Mouse (Mus musculus) embryonic facial prominence, embryonic 10.5 days (tissue): Measurements from ENCODE around the gene Abca6. TPM values are rescaled to one million over a fixed set of nuclear protein-coding genes. Genes with fewer than 3 reads are reported as not detected.

Experiments used
- DNase-seq: peaks from one replicate; pipeline ENCODE4 v3.0.0-alpha.2; 2017; ENCODE audit warnings: low spot score
- H3K27ac ChIP-seq: fragments of 300-500 bp; sonication (generic); replicated peaks from 2 replicates; pipeline ENCODE4 v1.5.1; 2016; ENCODE audit warnings: mild to moderate bottlenecking
- H3K27me3 ChIP-seq: fragments of 300-500 bp; sonication (generic); replicated peaks from 2 replicates; pipeline ENCODE4 v1.6.1; 2016; ENCODE audit warnings: low read depth, mild to moderate bottlenecking; ENCODE audit not compliant: poor library complexity, severe bottlenecking
- H3K36me3 ChIP-seq: fragments of 300-500 bp; sonication (generic); replicated peaks from 2 replicates; pipeline ENCODE4 v1.6.1; 2016; ENCODE audit warnings: mild to moderate bottlenecking, moderate library complexity
- H3K4me1 ChIP-seq: fragments of 300-500 bp; sonication (generic); 2 replicates; pipeline ENCODE4 v1.6.1; 2016
- H3K4me3 ChIP-seq: fragments of 300-500 bp; sonication (generic); 2 replicates; pipeline ENCODE4 v1.5.1; 2016; ENCODE audit warnings: mild to moderate bottlenecking, moderate library complexity
- H3K9me3 ChIP-seq: fragments of 300-500 bp; sonication (generic); 2 replicates; pipeline ENCODE4 v1.6.1; 2016; ENCODE audit warnings: mild to moderate bottlenecking
- WGBS: fragments of 180-500 bp; shearing (Covaris S2); methylation state at CpG from one replicate; pipeline ENCODE4 v1.1.7; 2016; 5-methylcytosine and 5-hydroxymethylcytosine counted together
- polyA plus RNA-seq: library from polyadenylated mRNA; unstranded; fragments of >200 nt; fragmentation: Nextera tagmentation; extraction: Ambion mirVana; gene quantifications from 2 replicates; pipeline ENCODE4 v1.2.1, GENCODE M21; 2016

The Abca6 gene
- polyA plus RNA-seq, 1 experiment from 2014 or later = 0.41 TPM

DNA sequence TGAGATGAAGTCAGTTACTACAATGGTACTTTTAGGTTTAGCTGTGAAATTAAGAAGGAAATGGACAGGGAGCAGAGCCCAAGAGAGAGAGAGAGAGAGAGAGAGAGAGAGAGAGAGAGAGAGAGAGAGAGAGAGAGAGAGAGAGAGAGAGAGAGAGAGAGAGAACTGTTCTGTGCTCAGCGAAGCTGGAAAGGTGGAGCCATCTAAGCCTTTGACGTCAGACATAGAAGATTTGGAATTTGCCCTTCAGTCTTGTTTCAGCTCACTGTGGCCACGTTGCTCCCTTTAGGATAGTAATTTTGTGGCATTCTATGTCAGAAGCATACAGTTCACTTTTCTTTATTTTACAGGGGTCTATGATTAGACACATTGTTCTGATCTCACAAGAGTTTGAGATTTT, 10.3 kb upstream of the Abca6 start:
- 82% methylated on average over 3 of the region's 3 CpGs for WGBS
- Histone ChIP-seq H3K4me3 (no peak overlapping the region), H3K4me1 (no peaks in the 10 kb centered on the region), H3K9me3 (0 out of 2 replicates have a peak, but pooled peaks cover 4% of the 10 kb centered on the region), H3K36me3 (no peaks in the 10 kb centered on the region), H3K27ac (no peak overlapping the region), H3K27me3 (no peaks in the 10 kb centered on the region)
- no peak for DNase-seq

- Histone ChIP-seq H3K9me3 (0 out of 2 replicates have a peak, but pooled peaks cover 4% of the 10 kb centered on the region), H3K27ac (no peak overlapping the region), H3K36me3 (no peaks in the 10 kb centered on the region), H3K4me1 (no peaks in the 10 kb centered on the region), H3K27me3 (no peaks in the 10 kb centered on the region), H3K4me3 (no peak overlapping the region)
- WGBS = 77% methylated on average over 4 of the region's 4 CpGs
- no peak for DNase-seq
These were observed 6.3 kb upstream of the Abca6 start for GRCm38 (mm10) chr11:110257911-110258310.

- H3K27ac ChIP-seq = no peak overlapping the region
- no peaks in the 10 kb centered on the region for H3K36me3 ChIP-seq
- no peaks in the 10 kb centered on the region for H3K27me3 ChIP-seq
- H3K4me3 ChIP-seq = no peak overlapping the region
- 0 out of 2 replicates have a peak, but pooled peaks cover 4% of the 10 kb centered on the region for H3K9me3 ChIP-seq
- whole genome bisulfite sequencing = 92% methylated on average over 4 of the region's 4 CpGs
- no peaks in the 10 kb centered on the region for H3K4me1 ChIP-seq
- DNase-seq = no peak
These were observed 5.5 kb upstream of the Abca6 start for GRCm38 (mm10) chr11:110257061-110257460.

DNA sequence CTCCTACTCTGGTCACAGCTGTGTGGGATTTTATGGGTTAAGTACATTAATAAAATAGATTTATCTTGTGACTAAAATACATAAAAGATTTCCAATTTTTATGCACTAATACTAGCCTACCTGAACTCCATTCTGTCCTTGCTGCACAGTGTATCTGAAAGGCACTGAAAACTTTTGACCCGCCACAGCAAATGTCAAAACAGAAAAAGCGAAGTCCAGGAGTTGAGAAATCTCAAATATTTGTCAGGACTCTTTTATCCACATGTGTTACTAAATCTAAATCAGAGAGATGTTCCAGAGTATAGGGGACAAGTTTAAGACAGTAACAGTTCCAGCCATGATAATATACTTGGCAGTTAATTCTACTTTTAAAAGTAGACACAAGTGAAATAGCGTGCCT, 680 bp upstream of the Abca6 start:
- Histone ChIP-seq H3K9me3 (no peaks in the 10 kb centered on the region), H3K36me3 (no peaks in the 10 kb centered on the region), H3K4me3 (no peak overlapping the region)

DNA sequence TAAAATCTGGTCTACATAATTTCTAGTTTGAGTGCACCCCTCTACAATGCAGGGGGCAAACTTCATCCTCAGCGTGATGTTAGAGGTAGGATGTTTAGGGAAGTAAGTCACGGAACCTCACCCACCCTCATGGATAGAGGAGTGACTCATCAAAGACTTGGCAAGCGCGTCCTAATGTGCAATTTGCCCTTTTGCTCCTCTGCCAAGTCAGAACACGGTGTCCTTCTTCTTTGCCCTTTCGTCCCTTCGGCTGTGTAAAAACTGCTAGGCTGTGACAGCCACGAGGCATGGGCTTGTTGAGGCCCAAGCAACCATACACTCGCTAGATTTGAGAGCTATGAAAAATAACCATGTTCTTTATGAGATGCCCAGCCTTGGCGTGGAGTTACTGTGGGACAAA, 6.8 kb downstream of the Abca6 start:
- no peak for DNase-seq
- Histone ChIP-seq H3K36me3 (no peaks in the 10 kb centered on the region), H3K4me3 (no peak overlapping the region), H3K27me3 (no peaks in the 10 kb centered on the region), H3K9me3 (no peaks in the 10 kb centered on the region), H3K4me1 (no peaks in the 10 kb centered on the region), H3K27ac (no peak overlapping the region)
- WGBS = 90% methylated on average over 10 of the region's 10 CpGs

More for the DNA sequence above, 680 bp upstream of the Abca6 start:
- no peak for DNase-seq
- Histone ChIP-seq H3K27me3 (no peaks in the 10 kb centered on the region), H3K4me1 (peaks cover 4% of the 10 kb centered on the region; the same call in 1 of the 2 replicates), H3K27ac (no peak overlapping the region)
- 72% methylated on average over 3 of the region's 3 CpGs for WGBS

DNA sequence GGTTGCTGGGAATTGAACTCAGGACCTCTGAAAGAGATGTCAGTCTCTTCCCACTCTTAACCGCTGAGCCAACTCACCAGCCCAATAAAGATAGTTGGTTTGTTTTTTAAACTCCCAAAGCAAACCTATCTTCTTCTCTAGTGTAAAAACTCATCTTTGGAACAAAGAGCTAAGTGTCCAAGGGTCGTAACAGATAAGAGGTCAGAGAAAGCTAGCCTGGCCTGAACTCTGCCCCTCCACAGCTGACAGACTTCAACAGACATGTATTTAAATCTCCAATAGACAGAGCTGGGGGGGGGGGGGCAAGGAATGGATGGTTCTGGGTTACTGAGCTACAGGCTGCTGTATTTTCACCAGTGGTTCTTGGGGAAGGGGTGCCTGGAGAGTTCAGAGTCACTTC, 14.1 kb downstream of the Abca6 start:
- Histone ChIP-seq H3K36me3 (no peaks in the 10 kb centered on the region), H3K27me3 (no peaks in the 10 kb centered on the region), H3K4me3 (no peak overlapping the region), H3K4me1 (no peaks in the 10 kb centered on the region), H3K27ac (no peak overlapping the region), H3K9me3 (no peaks in the 10 kb centered on the region)
- DNase-seq = no peak
- 67% methylated on average over 2 of the region's 2 CpGs for WGBS

DNA sequence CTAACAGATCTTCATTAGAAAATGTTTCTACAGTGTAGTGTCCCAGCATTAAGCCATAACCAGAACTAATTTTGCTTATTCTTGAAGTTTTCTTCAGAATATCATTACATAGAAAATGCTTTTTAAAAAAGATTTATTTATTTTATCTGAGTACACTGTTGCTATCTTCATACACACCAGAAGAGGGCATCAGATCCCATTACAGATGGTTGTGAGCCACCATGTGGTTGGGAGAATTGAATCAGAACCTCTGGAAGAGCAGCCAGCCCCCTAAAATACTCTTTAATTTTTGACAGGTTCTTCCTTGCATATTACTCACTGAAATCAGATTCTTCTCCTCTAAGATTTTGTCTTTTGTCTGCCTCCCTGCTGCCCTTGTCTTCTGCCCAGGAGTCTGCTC, 18.6 kb downstream of the Abca6 start:
- H3K4me3 ChIP-seq = no peak overlapping the region
- H3K9me3 ChIP-seq = no peaks in the 10 kb centered on the region
- no peaks in the 10 kb centered on the region for H3K36me3 ChIP-seq
- no peaks in the 10 kb centered on the region for H3K27me3 ChIP-seq
- no peak for DNase-seq
- H3K27ac ChIP-seq = no peak overlapping the region
- no peaks in the 10 kb centered on the region for H3K4me1 ChIP-seq

- Histone ChIP-seq H3K27me3 (no peaks in the 10 kb centered on the region), H3K27ac (no peak overlapping the region), H3K4me3 (no peak overlapping the region), H3K4me1 (no peaks in the 10 kb centered on the region), H3K9me3 (no peaks in the 10 kb centered on the region), H3K36me3 (no peaks in the 10 kb centered on the region)
- no peak for DNase-seq
These were observed 34.5 kb downstream of the Abca6 start for GRCm38 (mm10) chr11:110217118-110217517.

DNA sequence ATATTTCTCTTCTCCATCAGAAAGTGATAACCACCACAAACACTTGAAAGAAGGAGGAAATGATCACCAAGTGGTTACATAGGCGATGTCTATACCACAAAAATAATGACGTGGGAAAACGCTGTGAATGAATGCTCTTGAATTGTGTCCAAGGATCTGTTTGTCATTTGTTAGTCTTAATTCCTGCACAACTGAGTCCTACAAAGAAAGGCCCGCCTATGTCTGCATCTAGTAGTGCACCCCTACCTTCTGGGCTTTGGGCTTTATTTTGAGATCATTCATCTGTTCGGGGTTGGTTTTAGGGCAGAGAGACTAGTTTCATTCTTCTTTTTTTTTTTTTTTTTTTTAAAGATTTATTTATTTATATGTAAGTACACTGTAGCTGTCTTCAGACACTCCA, 47.6 kb downstream of the Abca6 start:
- H3K27me3 ChIP-seq = no peaks in the 10 kb centered on the region
- no peak overlapping the region for H3K27ac ChIP-seq
- H3K4me3 ChIP-seq = no peak overlapping the region
- no peaks in the 10 kb centered on the region for H3K4me1 ChIP-seq
- WGBS = 87% methylated on average over 5 of the region's 5 CpGs
- H3K36me3 ChIP-seq = no peaks in the 10 kb centered on the region
- no peak for DNase-seq
- H3K9me3 ChIP-seq = no peaks in the 10 kb centered on the region

DNA sequence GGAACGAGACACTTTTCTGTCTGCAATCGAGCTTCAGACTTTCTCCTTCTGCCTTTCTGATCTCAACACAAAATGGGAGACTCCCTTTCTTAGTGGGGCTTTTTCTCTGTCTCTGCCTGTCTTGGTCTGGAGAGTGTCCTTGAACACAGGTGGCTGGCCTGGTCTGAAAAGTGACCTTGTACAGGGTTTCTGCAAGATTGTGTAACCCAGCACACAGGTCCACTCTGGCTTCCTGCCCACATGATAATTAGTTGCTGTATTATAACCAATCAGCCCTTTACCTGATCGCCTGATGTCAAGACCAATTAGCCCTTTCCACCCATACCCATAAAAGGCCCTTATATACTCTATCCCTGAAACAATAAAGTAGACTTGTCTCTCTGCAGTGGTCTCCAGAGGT, 52.7 kb downstream of the Abca6 start:
- H3K36me3 ChIP-seq = no peaks in the 10 kb centered on the region
- no peak overlapping the region for H3K4me3 ChIP-seq
- H3K9me3 ChIP-seq = no peaks in the 10 kb centered on the region
- H3K4me1 ChIP-seq = no peaks in the 10 kb centered on the region
- DNase-seq = no peak
- H3K27ac ChIP-seq = no peak overlapping the region
- WGBS = 87% methylated on average over 3 of the region's 3 CpGs
- no peaks in the 10 kb centered on the region for H3K27me3 ChIP-seq

DNA sequence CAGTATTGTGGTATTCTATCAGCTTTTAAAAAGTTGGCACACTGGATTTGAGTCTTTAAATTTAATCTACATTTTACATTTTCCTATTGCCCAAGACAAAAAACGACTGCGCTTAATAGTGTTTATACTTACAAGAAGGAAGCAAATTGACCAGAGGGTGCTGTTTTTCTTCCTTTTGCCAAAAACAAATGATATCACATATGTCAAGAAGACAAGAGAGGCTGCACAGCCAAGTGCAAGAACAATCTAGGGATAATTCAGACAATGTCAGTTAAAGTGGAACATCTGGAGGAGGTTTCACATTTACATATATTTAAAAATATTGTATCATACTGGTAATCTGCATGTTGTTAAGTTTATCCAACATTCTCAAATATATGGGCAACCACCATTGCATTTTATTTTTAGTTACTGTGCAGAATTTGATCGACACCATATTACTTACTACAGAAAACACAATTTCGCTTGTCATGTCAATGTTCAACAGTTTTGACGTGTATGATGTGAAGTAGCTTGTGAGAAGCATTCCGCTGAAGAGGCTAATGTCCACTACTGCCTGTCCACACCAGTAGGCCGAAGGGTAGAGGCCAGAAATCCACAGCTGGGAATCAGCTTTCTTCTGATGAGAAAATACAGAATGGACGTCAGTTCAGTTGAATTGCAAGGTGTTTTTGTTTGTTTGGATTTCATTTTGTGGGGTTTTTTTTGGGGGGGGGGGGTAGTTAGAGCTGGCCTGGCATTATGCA, 54.8 kb downstream of the Abca6 start:
- H3K9me3 ChIP-seq = no peaks in the 10 kb centered on the region
- no peaks in the 10 kb centered on the region for H3K27me3 ChIP-seq
- no peaks in the 10 kb centered on the region for H3K36me3 ChIP-seq
- no peak overlapping the region for H3K4me3 ChIP-seq
- H3K4me1 ChIP-seq = no peaks in the 10 kb centered on the region
- H3K27ac ChIP-seq = no peak overlapping the region
- no peak for DNase-seq
- 88% methylated on average over 8 of the region's 8 CpGs for WGBS

DNA sequence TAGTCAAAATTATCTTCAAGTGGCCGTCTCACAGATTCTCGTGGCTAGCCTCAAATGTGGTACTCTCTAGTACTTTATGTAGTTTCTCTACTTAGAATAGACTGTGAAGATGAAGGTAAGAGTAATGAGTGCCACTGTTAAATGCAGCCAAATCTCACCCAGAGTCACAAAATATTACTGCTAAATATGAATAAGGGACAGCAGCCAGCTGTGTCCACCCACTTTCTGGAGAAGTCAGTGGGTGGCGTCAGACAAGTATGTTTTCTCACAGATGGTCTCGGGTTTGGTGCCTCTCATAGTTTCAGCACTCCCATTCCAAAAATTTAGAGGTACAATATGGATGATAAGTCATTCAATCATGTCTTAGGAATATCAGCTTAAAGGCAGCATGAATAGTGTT, 56.3 kb downstream of the Abca6 start:
- Histone ChIP-seq H3K4me3 (no peak overlapping the region), H3K27ac (no peak overlapping the region), H3K36me3 (no peaks in the 10 kb centered on the region), H3K9me3 (no peaks in the 10 kb centered on the region), H3K27me3 (no peaks in the 10 kb centered on the region), H3K4me1 (no peaks in the 10 kb centered on the region)
- 85% methylated on average over 4 of the region's 4 CpGs for WGBS
- DNase-seq = no peak

DNA sequence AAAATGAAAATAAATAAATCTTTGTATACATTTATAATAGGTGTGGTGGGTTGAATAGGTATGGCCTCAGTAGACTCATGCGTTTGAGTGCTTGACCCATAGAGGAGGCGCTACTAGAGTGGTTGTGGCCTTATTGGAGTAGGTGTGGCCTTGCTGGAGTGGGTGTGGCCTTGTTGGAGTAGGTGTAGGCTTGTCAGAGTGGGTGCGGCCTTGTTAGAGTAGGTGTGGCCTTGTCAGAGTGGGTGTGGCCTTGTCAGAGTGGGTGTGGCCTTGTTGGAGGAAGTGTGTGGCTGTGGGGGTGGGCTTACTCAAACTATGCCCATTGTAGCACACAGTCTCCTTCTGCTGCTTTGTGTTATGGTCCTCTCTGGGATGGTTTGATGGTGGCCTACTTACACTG, 80.4 kb downstream of the Abca6 start:
- 99% methylated on average over 3 of the region's 3 CpGs for WGBS
- no peaks in the 10 kb centered on the region for H3K9me3 ChIP-seq
- peaks cover 16% of the 10 kb centered on the region for H3K4me1 ChIP-seq
- no peak overlapping the region for H3K27ac ChIP-seq
- no peaks in the 10 kb centered on the region for H3K36me3 ChIP-seq
- H3K27me3 ChIP-seq = no peaks in the 10 kb centered on the region
- DNase-seq = no peak
- no peak overlapping the region for H3K4me3 ChIP-seq
